Mouse (Mus musculus): ENCODE data around the gene Phf7.

Phf7 gene

GRCm38 (mm10) chr14:31195968-31196367 is 55.1 kb downstream of the Phf7 start:
- no peak for DNase-seq

DNA sequence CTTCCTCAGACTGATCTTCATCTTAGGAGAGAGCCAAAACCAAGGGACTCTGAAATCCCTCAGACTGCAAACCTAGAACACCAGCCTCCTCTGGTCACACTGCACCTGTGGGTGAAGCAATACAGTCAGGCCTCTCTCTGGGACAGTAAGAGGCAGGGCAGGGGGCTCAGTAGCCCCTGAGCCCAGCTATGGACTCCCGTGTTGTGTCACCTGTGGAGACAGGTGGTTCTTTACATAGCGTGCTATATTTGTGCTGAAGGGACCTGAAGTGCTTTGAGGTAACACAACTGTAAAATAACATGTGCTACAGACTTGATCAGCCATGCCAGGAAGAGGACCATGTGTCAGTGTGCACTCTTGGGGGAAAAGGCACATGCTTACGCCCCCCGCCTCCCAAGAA is 55.6 kb downstream of the Phf7 start:
- no peak for DNase-seq

GRCm38 (mm10) chr14:31194891-31195513 is 56.1 kb downstream of the Phf7 start:
- peak; percentile 78 for DNase-seq

DNA sequence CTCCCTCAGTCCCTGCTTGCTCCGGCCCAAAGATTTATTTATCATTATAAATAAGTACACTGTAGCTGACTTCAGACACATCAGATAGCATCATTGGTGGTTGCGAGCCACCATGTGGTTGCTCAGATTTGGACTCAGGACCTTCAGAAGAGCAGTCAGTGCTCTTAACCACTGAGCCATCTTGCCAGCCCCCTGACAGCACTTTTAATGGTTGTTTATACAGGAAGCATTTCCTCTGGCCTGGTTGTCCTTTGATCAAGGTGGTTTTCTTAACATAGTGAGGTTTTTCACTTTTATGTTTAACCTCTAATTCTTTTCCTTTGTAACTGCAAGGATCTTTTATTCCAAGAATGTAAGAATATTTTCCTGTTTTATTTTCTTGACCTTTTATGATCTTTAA is 56.7 kb downstream of the Phf7 start:
- no peak for DNase-seq

GRCm38 (mm10) chr14:31193791-31194190 is 57.3 kb downstream of the Phf7 start:
- DNase-seq, result peak; percentile 46

- DNase-seq, result peak; percentile 57
Observed at GRCm38 (mm10) chr14:31191936-31192335, 59.2 kb downstream of the Phf7 start.

DNA sequence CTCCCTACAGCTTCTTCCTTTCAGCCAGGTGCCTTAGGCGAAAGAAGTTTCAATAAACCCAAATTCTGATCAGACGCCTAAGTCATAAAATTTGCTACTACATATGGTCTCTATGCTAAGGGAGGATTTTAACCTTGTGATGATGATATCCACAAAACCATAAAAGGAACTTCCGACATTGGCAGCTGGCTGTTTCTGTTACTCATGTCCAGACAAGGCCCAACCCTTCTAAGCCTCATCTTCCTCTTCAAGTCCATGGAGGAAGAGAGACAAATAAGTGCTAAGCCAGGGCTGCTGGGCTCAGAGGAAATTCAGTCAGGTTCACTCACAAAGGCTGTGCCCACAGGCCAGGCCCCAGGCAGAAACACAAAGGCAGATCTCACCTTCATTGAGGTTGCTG is 61.8 kb downstream of the Phf7 start:
- no peak for DNase-seq

DNA sequence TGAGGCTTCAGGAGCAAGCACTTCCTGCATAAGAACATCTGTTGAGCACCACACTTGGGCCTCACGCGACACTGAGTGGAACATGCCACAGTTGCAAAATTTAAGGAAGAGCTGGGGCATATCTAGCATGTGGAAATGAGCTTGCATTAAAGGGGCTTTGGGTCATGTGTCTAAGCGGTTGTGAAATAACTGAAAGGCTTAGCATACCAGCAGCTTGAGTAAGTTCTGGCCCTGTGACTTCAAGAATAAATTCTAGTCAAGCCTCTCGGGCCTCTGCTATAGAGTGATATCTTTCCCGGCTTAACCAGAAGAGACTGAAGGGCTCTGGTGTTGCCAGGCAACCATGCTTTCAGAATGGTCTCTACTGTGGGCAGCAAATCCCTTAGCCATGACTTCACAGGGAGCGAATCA is 62.3 kb downstream of the Phf7 start:
- no peak for DNase-seq
